Mouse (Mus musculus) spleen, embryonic (tissue): Measurements from ENCODE around the gene Zfp952.
"Not testable (repeated sequence)": the region's sequence is repeated elsewhere in the genome, so short reads cannot be mapped to it uniquely, and the experiment has no call there.

Experiments
- CTCF ChIA-PET: fragments of 350-600 bp; sonication (Branson Sonifier 250); formaldehyde crosslinking; loops from one replicate; lab custom pipeline; 2022; lab: Charles Lee

The Zfp952 gene

GRCm38 (mm10) chr17:32992699-32993474, at the start of gene Zfp952:
Gene Zfp952 (plus strand): TSS chr17:32993129.
- CTCF ChIA-PET: interaction anchor here (0.6 kb wide), 1 partner anchor 96 kb away, joined by 6 read pairs; the partner anchor contains the start of gene Zfp563

DNA sequence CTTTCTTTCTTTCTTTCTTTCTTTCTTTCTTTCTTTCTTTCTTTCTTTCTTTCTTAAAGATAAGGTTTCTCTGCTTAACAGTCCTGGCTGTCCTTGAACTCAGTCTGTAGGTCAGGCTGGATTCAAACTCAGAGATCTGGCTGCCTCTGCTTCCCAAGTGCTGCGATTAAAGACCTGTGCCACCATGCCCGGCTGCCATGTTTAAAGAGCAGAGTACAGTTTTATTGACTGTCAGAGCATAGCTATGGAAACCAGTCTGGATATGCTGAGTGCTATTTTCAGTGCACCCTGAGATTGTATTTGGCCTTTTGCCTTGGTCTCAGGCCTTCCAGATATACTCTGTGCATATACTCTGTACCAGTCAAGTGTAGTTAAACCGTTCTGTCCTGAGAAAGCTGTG, 49.3 kb upstream of the Zfp952 start:
- CTCF ChIA-PET: no interaction called here

DNA sequence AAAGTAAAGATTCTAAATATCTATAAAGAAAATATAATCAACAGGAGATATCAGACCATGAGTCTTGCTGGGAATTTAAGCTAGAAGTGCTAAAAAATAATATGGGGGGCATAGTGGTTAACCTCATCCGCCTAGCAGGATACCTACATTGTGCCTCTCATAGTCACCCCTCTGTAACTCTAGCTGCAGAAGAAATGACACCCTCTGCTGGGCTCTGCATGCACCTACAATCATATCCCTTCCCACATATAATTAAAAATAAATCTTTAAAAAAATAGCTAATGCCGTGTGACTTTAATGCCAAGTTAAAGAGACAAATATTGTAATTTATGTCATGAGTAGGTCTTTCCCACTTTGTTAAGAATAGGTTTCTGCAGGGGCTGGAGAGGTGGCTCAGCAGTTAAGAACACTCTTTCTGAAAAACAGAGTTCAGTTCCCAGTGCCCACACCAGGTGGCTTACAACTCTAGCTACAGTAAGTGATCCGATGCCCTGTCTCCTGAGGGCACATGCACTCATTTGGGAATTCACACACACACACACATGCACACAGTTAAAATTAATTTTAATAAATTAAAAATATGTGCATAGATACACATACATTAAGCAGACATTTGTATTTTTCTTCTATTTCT, 48.4 kb upstream of the Zfp952 start:
- CTCF ChIA-PET: no interaction called here

GRCm38 (mm10) chr17:32946716-32947115, 46.2 kb upstream of the Zfp952 start:
- CTCF ChIA-PET: interaction anchor here (0.7 kb wide), 1 partner anchor 91 kb away, joined by 3 read pairs; no protein-coding TSS in a partner anchor

- CTCF ChIA-PET: no interaction called here
These were observed 45.6 kb upstream of the Zfp952 start, which contains the start of gene Cyp4f13 for GRCm38 (mm10) chr17:32947215-32947914. Gene Cyp4f13 (minus strand): TSS chr17:32947402.

DNA sequence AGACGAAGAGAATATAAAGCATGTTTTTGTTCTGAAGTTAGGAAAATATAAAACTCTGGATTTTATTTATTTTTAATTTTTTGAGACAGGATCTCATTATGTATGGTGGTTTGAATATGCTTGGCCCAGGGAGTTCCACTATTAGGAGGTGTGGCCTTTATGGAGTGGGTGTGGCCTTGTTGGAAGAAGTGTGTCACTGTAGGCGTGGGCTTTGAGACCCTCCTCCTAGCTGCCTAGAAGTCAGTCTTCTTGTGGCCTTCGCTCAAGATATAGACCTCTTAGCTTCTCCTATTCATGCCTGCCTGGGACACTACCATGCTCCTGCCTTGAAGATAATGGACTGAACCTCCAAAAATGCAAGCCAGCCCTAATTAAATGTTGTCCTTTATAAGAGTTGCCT, 42.8 kb upstream of the Zfp952 start:
- CTCF ChIA-PET: no interaction called here

DNA sequence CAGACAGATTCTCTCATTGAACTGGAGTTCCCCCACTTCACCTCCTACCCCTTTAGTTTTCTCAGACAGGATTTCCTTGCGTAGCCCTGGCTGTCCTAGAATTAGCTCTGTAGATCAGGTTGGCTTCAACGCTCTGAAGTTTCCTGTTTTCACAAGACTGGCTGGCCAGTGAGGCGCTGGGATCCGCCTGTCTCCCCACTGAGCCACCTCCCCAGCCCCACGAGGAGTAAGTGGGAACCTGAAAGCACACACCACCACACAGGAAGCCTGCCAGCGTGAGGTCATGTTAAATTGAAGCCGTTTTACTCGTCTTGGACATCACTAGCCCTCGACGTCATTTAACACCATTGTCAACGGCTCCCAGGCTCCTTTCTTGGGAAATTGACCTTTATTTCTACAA, 41.9 kb upstream of the Zfp952 start:
- CTCF ChIA-PET: no interaction called here

DNA sequence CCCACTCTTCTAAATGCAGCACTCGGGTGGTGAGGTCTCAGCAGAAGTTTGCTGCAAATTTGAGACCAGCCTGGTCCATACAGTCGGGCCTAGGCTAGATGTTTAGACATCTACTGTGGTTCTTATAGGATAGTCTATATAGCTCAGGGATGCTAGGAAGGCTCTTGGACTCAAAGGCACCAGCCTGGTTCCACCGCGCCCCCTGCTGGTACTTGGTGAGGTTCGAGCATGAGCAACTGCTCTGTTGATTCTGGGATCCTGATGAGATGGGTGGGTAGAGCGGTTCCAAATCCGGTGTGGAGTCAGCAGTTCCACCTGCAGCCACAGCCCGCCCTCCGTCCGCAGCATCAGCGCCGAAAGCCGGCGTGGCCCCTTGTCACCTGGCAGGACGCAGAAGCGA, 41.5 kb upstream of the Zfp952 start:
- CTCF ChIA-PET: no interaction called here

DNA sequence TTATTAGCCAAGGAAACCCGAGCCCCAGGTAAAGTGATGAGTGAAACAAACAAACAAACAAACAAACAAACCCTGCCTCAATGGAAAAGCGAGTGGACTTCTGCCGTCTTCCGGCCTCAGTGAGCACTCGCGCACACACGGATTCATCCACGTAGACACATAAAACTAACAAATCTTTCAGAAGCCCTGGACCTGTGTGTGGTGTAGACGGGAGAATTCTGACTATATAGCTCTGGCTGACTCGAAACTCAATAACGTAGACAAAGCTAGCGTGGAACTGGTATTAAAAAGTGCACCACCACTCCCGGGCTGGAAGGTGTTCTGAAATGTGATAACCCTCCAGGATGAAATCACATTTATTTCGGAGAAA, 27.7 kb upstream of the Zfp952 start:
- CTCF ChIA-PET: no interaction called here

DNA sequence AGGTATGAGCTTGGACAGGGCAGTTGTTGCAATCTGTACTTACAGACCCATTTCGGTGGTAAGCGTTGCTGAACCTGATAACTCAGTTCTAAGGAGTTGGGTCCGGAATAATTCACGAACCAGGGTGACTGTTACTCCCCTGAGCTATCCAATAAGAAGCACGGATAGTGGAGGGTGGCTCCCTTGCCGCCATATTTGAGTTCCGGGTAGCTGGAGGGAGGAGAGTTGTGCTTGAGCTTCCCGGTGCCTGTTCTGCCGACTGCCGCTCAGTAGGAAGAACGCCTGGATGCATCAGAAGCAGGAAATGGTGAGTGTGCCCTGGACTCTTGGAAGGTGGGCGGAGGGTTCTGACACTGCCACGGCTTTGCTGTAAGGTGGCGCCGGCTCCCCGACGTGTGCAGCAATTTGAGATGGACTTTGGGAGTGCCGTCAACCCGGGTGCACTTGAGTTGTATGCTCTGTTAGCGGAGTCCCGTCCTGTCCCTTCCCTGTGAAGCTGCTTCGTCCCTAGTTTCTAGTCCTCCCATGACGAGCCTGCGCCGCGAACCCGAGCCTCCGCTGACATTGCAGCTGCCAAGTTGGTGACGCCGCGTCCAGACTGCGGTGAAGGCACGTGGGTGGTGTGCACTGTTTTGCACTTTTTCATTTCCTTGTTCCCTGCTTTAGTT, 27.2 kb upstream of the Zfp952 start, which contains the start of gene Zfp472:
Gene Zfp472 (plus strand): TSS at position 192 of the 668 bp plus-strand sequence.
- CTCF ChIA-PET: interaction anchor here (0.7 to 0.8 kb wide), 3 partner anchors 67 to 291 kb away, joined by 10 to 17 read pairs (median 15); partner anchors contain the start of gene Zfp763

DNA sequence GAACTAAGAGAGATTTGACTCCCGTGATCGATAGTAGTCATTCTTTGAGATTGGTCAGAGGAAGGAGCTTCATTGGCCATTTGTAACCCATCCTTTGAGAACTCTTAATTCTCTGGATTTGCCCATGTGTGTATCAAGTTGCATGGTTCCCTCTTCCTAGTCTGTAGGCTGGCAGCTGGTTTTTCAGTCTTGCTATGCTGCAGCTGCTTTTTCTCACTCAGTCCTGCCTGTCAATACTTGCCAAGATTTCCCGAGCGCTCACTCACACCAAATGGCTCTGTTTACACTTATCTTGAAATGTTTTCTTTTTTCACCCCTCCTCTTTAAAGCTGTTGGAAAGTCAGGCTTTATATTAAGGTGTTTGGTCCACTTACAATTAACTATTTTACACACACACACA, 11.6 kb upstream of the Zfp952 start:
- CTCF ChIA-PET: no interaction called here

- CTCF ChIA-PET: no interaction called here
These were observed 6.6 kb upstream of the Zfp952 start for GRCm38 (mm10) chr17:32986301-32986700.

GRCm38 (mm10) chr17:32991965-32992698, 797 bp upstream of the Zfp952 start:
- CTCF ChIA-PET: no interaction called here

DNA sequence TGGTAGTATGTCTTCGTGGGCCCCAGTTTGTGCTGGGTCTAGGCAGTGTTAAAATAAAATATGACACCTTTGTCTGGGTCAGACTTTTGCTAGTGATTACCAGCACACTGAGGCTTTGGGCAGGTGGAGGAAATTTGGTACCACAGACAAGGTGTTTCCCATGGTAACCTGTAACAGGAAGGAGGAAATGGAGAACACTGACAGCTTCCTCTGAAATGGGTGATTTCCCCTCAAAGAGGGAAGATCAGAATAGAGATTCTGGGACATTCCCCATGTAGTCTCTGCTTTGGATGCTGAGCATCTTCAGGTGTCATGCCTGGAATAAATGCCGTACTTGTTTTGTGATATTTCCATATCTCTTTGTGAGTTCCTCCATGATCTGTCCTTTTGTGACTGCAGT, 5.6 kb downstream of the Zfp952 start:
- CTCF ChIA-PET: no interaction called here

GRCm38 (mm10) chr17:33008337-33008736, 15.4 kb downstream of the Zfp952 start:
- CTCF ChIA-PET: no interaction called here

DNA sequence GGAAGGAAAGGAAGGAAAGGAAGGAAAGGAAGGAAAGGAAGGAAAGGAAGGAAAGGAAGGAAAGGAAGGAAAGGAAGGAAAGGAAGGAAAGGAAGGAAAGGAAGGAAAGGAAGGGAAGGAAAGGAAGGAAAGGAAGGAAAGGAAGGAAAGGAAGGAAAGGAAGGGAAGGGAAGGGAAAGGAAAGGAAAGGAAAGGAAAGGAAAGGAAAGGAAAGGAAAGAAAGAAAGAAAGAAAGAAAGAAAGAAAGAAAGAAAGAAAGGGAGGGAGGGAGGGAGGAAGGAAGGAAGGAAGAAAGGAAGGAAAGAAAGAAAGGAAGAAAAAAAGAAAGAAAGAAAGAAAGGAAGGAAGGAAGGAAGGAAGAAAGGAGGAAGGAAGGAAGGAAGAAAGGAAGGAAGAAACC, 27.5 kb downstream of the Zfp952 start:
- CTCF ChIA-PET: not testable (repeated sequence)

DNA sequence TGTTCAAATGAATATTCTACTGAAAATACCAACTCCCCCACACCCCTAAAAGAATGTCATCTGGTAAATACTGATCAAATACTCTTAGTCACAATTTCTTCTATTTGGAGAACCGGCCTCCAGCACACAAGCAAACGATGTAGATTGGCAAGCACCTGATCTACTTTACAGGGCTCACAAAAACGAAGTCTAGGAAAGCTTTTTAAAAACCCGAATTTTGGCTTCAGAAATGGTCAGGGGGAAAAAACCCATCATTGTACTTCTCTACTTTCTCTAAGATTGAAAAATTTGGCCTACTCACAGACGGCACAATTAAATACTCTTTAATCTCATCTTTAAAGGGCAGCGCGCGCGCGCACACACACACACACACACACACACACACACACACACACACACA, 39.4 kb downstream of the Zfp952 start:
- CTCF ChIA-PET: interaction anchor here (0.6 kb wide), 1 partner anchor 57 kb away, joined by 3 read pairs; the partner anchor contains the start of gene Zfp563

DNA sequence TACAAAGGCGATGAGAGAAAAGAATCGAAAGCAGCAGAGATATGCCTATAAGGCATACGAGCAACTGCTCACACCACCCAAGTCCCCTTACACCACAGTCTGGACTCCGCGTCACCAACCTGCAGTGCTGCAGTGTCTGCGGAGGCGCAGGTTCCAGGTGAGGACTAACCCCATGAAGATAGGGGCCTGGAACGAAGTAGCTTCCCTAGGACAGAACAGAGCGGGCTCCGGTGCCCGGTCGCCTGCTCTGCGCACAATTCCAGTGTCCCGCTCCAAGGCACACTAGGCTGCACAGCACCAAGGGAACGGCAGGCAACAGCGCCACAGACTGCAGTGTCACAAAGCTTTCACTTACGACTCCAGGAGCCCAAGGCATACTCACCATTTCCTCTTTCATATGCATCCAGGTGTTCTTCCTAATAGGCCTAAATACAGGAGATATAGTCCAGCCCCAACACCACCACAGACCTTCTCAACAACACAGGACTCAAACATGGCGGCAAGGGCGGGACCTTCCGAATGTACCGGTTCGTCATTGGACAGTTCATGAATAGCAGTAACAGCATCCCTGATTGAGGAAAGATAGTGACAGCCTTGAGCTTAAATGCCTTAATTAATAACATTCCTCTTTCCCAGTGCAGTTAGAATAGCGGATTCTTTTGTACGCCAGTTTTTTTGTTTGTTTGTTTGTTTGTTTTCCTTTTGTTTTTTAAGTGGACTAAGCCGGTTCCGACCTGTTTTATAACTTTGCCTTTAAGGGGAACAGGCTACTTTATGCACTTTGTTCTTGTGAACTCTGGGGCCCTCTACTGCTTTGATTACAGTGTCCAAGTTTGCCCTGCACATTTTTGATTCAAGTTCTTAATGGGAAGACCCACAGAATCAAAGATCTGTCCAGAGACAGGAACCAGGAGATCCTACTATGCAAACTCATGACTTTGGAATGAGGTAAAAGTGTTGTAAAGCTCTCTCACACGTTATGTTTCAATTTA, 40.3 kb downstream of the Zfp952 start, which contains the start of gene Zfp763:
Gene Zfp763 (minus strand): TSS at position 503 of the 992 bp plus-strand sequence.
- CTCF ChIA-PET: interaction anchor here (0.6 kb wide), 1 partner anchor 67 kb away, joined by 10 read pairs; the partner anchor contains the start of gene Zfp472
